Comparison of ENCODE assay signal across 25 mouse cellular contexts in the genomic region with DNA sequence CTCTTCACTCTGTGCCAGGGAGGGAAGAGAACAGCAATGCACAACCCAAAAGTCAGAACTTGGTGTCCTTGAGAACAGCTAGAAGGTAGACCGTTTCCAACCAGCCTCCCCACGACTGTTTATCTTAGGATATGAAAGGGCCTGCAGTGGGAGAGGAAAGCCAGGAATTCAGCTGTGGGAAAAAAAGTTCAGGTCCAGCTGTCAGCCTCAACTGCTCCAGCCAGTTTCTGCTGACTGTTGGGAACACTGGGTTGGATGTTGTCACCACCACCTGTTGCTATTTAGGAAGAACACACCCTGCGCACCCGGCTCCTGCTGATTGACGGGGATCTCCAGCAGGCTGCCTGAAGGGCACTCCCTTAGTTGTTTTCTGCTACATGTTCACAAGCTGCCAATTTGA. TPM values are rescaled to one million over a fixed set of nuclear protein-coding genes. Genes with fewer than 3 reads are reported as not detected.
DNase-seq lines count a peak whose midpoint lies in the region; ATAC-seq lines count a peak whose summit lies in the region.
"Had no signal": no experiment of that assay in that cellular context is flagged by ENCODE, and none has a peak within 500 bp of the region (broad histone marks: within the 10 kb centered on the region; RNA-seq: fewer than 3 reads in every experiment).

No protein-coding gene starts in this region.

- H3K4me3 ChIP-seq in limb, embryonic 12.5 days (replicated peaks) = no peak overlapping the region
- no peak overlapping the region for H3K4me3 ChIP-seq in limb, embryonic 10.5 days
- H3K4me3 ChIP-seq in limb, embryonic 13.5 days = no peak overlapping the region
- H3K4me3 ChIP-seq: embryonic facial prominence, embryonic 12.5 days; forebrain, embryonic 13.5 days; gastrocnemius, adult 2 months; neural tube, embryonic 15.5 days had no signal

- H3K9ac ChIP-seq in limb, embryonic 12.5 days (replicated peaks) = no peak overlapping the region
- H3K9ac ChIP-seq in limb, embryonic 13.5 days = no peak overlapping the region
- H3K9ac ChIP-seq: embryonic facial prominence, embryonic 12.5 days; forebrain, embryonic 13.5 days; neural tube, embryonic 15.5 days had no signal

- peak; percentile 52 to 54 for DNase-seq in adrenal gland, adult (ENCODE audit: inconsistent age in 2 of 2, low spot score in 1 of 2)
- DNase-seq in adrenal gland, postnatal 36 days = no peak
- no peak for DNase-seq in limb, embryonic 10.5 days (ENCODE audit: low spot score)
- peak; percentile 57 for DNase-seq in testis, postnatal 14 days (ENCODE audit: low spot score)
- DNase-seq in spleen, postnatal 4 days (ENCODE audit: low spot score in 2 of 2) = no peak
- no peak for DNase-seq in Muller cell, postnatal 12 days (ENCODE audit: inconsistent ontology term)
- DNase-seq: adrenal gland, postnatal 10 days; cerebellum, postnatal 14 days; gastrocnemius, adult 2 months; kidney, adult 2 months; layer of hippocampus, adult 9-11 months; thymus, adult 2 months had no signal

- H3K4me2 ChIP-seq in limb, embryonic 12.5 days = no peak overlapping the region
- H3K4me2 ChIP-seq in limb, embryonic 13.5 days (replicated peaks) = no peak overlapping the region
- H3K4me2 ChIP-seq: embryonic facial prominence, embryonic 12.5 days; forebrain, embryonic 13.5 days; heart, embryonic 11.5 days; neural tube, embryonic 15.5 days had no signal

- no peaks in the 10 kb centered on the region for H3K9me3 ChIP-seq in limb, embryonic 12.5 days
- no peaks in the 10 kb centered on the region for H3K9me3 ChIP-seq in limb, embryonic 10.5 days (replicated peaks)
- no peaks in the 10 kb centered on the region for H3K9me3 ChIP-seq in limb, embryonic 13.5 days
- H3K9me3 ChIP-seq: embryonic facial prominence, embryonic 12.5 days; forebrain, embryonic 13.5 days; neural tube, embryonic 15.5 days had no signal

- WGBS in limb, embryonic 12.5 days = 77% methylated on average over 5 of the region's 5 CpGs
- WGBS in limb, embryonic 10.5 days = 84% methylated on average over 5 of the region's 5 CpGs
- 71% methylated on average over 5 of the region's 5 CpGs for WGBS in limb, embryonic 13.5 days

- no peaks in the 10 kb centered on the region for H3K27me3 ChIP-seq in limb, embryonic 12.5 days
- H3K27me3 ChIP-seq in limb, embryonic 10.5 days (ENCODE audit: low read depth, poor library complexity, severe bottlenecking) = no peaks in the 10 kb centered on the region
- no peaks in the 10 kb centered on the region for H3K27me3 ChIP-seq in limb, embryonic 13.5 days
- H3K27me3 ChIP-seq: embryonic facial prominence, embryonic 12.5 days; forebrain, embryonic 13.5 days; neural tube, embryonic 15.5 days; Patski had no signal

- no peaks in the 10 kb centered on the region for H3K4me1 ChIP-seq in limb, embryonic 12.5 days (replicated peaks)
- no peaks in the 10 kb centered on the region for H3K4me1 ChIP-seq in limb, embryonic 10.5 days
- H3K4me1 ChIP-seq in limb, embryonic 13.5 days = no peaks in the 10 kb centered on the region
- H3K4me1 ChIP-seq: embryonic facial prominence, embryonic 12.5 days; neural tube, embryonic 15.5 days had no signal

- no peak overlapping the region for H3K27ac ChIP-seq in limb, embryonic 12.5 days
- H3K27ac ChIP-seq in limb, embryonic 10.5 days = no peak overlapping the region
- no peak overlapping the region for H3K27ac ChIP-seq in limb, embryonic 13.5 days
- H3K27ac ChIP-seq: embryonic facial prominence, embryonic 12.5 days; forebrain, embryonic 13.5 days; gastrocnemius, adult 2 months; kidney, postnatal 0 days; macrophage; neural tube, embryonic 15.5 days had no signal

- ATAC-seq in limb, embryonic 12.5 days (ENCODE audit: insufficient number of reproducible peaks, insufficient read depth, low FRiP score, low TSS enrichment, low read depth) = 0 out of 2 replicates have a peak, but pooled peaks have one; percentile 26
- 0 out of 2 replicates have a peak, but pooled peaks have one; percentile 36 for ATAC-seq in limb, embryonic 13.5 days (ENCODE audit: low FRiP score, low read depth)
- ATAC-seq: activated CD4-positive, CD25-positive, alpha-beta regulatory T cell, adult 4 months; CD4-positive, CD25-positive, alpha-beta regulatory T cell, adult 4 months; forebrain, embryonic 13.5 days; lung, postnatal 0 days; midbrain, embryonic 16.5 days; Patski had no signal

- no peaks in the 10 kb centered on the region for H3K36me3 ChIP-seq in limb, embryonic 12.5 days
- H3K36me3 ChIP-seq in limb, embryonic 10.5 days = no peaks in the 10 kb centered on the region
- H3K36me3 ChIP-seq in limb, embryonic 13.5 days = no peaks in the 10 kb centered on the region
- H3K36me3 ChIP-seq: embryonic facial prominence, embryonic 12.5 days; neural tube, embryonic 15.5 days had no signal

RNA-seq across cellular contexts. Expression of a gene that starts 19.8 kb away (rescaled TPM):
- total RNA-seq in adrenal gland, postnatal 36 days (2021) = 10 to 100 TPM; 54.6 to 82.7 TPM
- 25.6 and 29.0 TPM in 2 replicates for polyA plus RNA-seq in limb, embryonic 12.5 days (2016; fragmentation: Nextera tagmentation; extraction: Ambion mirVana)
- 14.1 and 16.6 TPM in 2 replicates for polyA plus RNA-seq in limb, embryonic 10.5 days (2016; fragmentation: Nextera tagmentation; extraction: Ambion mirVana)
- polyA plus RNA-seq in limb, embryonic 13.5 days (2015; fragmentation: Nextera tagmentation; extraction: Ambion mirVana) = 31.8 and 32.8 TPM in 2 replicates

Comparison
In these comparisons a context has a peak if more than half of its experiments do, and no peak if none do; other contexts are left out.
1. DNase-seq: peak in adrenal gland, adult (2 of 2) and testis, postnatal 14 days (single experiment); none in adrenal gland, postnatal 36 days (0 of 2), limb, embryonic 10.5 days (single experiment), spleen, postnatal 4 days (0 of 2) and Muller cell, postnatal 12 days (single experiment).